Mouse (Mus musculus) bone marrow, adult 2 months (tissue): Measurements from ENCODE around the gene Nek6.

Experiments
- CTCF ChIP-seq: fragments of 200-500 bp; IDR thresholded peaks from 2 replicates; pipeline ENCODE4 v1.5.1; 2011; ENCODE audit warnings: low read length, control low read depth; ENCODE audit not compliant: control insufficient read depth, insufficient read depth
- POLR2A ChIP-seq: fragments of 200-500 bp; IDR thresholded peaks from 2 replicates; pipeline ENCODE4 v1.6.1; 2011; ENCODE audit warnings: low read depth, mild to moderate bottlenecking, control low read depth, low read length, borderline replicate concordance; ENCODE audit not compliant: control insufficient read depth

DNA sequence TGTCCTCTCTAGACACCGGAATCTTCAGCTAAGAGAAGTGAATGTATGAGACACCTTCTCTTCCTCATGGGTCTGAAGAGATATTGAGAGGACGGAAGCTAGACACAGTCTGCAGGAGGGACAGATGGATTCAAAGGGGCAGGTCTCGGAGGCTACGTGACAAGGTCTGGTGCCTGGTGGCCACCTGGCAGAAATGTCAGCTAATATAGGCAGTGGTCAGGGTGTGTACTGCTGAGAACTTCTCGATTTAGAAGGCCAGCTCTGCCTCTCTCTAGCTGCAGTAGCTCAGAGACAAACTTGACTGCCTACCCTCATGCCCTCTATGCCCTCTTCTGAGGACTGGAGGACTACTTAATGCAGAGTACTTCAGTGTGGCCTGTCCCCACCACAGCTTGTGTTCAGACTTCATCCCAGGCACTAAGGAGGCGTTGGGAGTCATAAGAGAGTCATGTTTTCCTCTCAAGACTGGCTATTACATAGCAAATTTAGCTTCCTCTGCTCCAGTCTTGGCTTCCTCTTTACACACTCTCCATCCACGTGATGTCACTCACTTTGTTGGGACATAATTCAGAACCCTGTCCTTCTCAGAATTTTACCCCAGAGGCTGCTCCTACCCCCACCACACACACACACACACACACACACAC is 28.3 kb upstream of the Nek6 start:
- TF ChIP-seq POLR2A (no peak), CTCF (no peak)
